In the genomic region with DNA sequence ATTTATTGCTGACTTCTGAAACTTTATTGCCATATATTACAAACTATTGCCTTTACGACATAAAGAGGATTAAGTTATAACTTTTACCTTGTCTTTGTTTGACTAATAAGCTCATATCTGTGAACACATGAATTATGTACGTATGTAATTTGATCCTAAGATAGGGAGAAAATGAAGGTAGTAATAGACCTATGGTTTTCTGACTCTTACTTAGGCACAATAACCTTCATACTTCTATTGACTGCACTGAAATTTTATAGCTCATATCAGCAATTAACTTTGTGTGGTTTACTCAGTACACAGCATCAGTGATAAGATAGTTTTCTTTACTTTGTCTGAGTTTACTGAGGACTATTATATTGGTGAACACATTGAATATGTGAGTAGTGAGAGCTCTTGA, we compare ENCODE assay signal across 27 mouse cellular contexts. TPM values are rescaled to one million over a fixed set of nuclear protein-coding genes. Genes with fewer than 3 reads are reported as not detected.
DNase-seq lines count a peak whose midpoint lies in the region; ATAC-seq and TF ChIP-seq lines count a peak whose summit lies in the region.
"Had no signal": no experiment of that assay in that cellular context is flagged by ENCODE, and none has a peak within 500 bp of the region (broad histone marks: within the 10 kb centered on the region; RNA-seq: fewer than 3 reads in every experiment).

No protein-coding gene starts in this region.

- no peak overlapping the region for H3K4me2 ChIP-seq in stomach, embryonic 14.5 days (replicated peaks; ENCODE audit: low read depth, low read length)
- H3K4me2 ChIP-seq in stomach, postnatal 0 days (replicated peaks; ENCODE audit: low read depth), result no peak overlapping the region
- H3K4me2 ChIP-seq in intestine, embryonic 16.5 days (ENCODE audit: low read depth, low read length), result no peak overlapping the region
- no peak overlapping the region for H3K4me2 ChIP-seq in stomach, embryonic 15.5 days
- H3K4me2 ChIP-seq: embryonic facial prominence, embryonic 13.5 days; embryonic facial prominence, embryonic 15.5 days; forebrain, embryonic 12.5 days had no signal

- no peaks in the 10 kb centered on the region for H3K9me3 ChIP-seq in stomach, embryonic 14.5 days (ENCODE audit: control insufficient read depth, low read depth, low read length)
- H3K9me3 ChIP-seq in stomach, postnatal 0 days (ENCODE audit: control insufficient read depth, low read length), result no peaks in the 10 kb centered on the region
- 0 out of 2 replicates have a peak, but pooled peaks cover 4% of the 10 kb centered on the region for H3K9me3 ChIP-seq in intestine, embryonic 16.5 days (ENCODE audit: control insufficient read depth, low read length)
- no peaks in the 10 kb centered on the region for H3K9me3 ChIP-seq in stomach, embryonic 15.5 days
- H3K9me3 ChIP-seq: embryonic facial prominence, embryonic 13.5 days; embryonic facial prominence, embryonic 15.5 days; forebrain, embryonic 10.5 days; forebrain, embryonic 12.5 days; G1E had no signal

- no peak for TF ChIP-seq EP300 in stomach, postnatal 0 days (optimal IDR thresholded peaks at IDR 0.05)

- TF ChIP-seq POLR2A in thymus, adult 2 months (IDR thresholded peaks at IDR 0.05; ENCODE audit: control insufficient read depth, extremely low read depth, insufficient read depth, low read length, poor library complexity), result no peak

- no peak for TF ChIP-seq CTCF in stomach, postnatal 0 days (IDR thresholded peaks at IDR 0.05; ENCODE audit: low read depth)
- no peak for TF ChIP-seq CTCF in thymus, adult 2 months (IDR thresholded peaks at IDR 0.05; ENCODE audit: borderline replicate concordance, control insufficient read depth, extremely low read depth, insufficient read depth, low read length, poor library complexity)

- H3K27ac ChIP-seq in stomach, embryonic 14.5 days (ENCODE audit: low read length), result no peak overlapping the region
- no peak overlapping the region for H3K27ac ChIP-seq in stomach, postnatal 0 days (replicated peaks)
- no peak overlapping the region for H3K27ac ChIP-seq in intestine, embryonic 16.5 days (ENCODE audit: low read length)
- H3K27ac ChIP-seq in stomach, embryonic 15.5 days, result no peak overlapping the region
- H3K27ac ChIP-seq in thymus, adult 2 months (ENCODE audit: control insufficient read depth, insufficient read depth, low read length), result no peak overlapping the region
- H3K27ac ChIP-seq: embryonic facial prominence, embryonic 13.5 days; embryonic facial prominence, embryonic 15.5 days; forebrain, embryonic 10.5 days; forebrain, embryonic 12.5 days had no signal

- no peaks in the 10 kb centered on the region for H3K36me3 ChIP-seq in stomach, embryonic 14.5 days (ENCODE audit: control insufficient read depth, insufficient read depth, low read length)
- H3K36me3 ChIP-seq in stomach, postnatal 0 days (ENCODE audit: control insufficient read depth, insufficient read depth, low read length), result no peaks in the 10 kb centered on the region
- no peaks in the 10 kb centered on the region for H3K36me3 ChIP-seq in intestine, embryonic 16.5 days (ENCODE audit: control insufficient read depth, insufficient read depth, low read length)
- H3K36me3 ChIP-seq in stomach, embryonic 15.5 days, result no peaks in the 10 kb centered on the region
- H3K36me3 ChIP-seq in thymus, adult 2 months (ENCODE audit: control insufficient read depth, insufficient read depth, low read length), result no peaks in the 10 kb centered on the region
- H3K36me3 ChIP-seq: embryonic facial prominence, embryonic 13.5 days; embryonic facial prominence, embryonic 15.5 days; forebrain, embryonic 10.5 days; forebrain, embryonic 12.5 days; G1E had no signal

- 41% methylated on average over 2 of the region's 2 CpGs for WGBS in stomach, embryonic 14.5 days
- 45% methylated on average over 2 of the region's 2 CpGs for WGBS in stomach, postnatal 0 days
- 56% methylated on average over 2 of the region's 2 CpGs for WGBS in intestine, embryonic 16.5 days
- 46% methylated on average over 2 of the region's 2 CpGs for WGBS in stomach, embryonic 15.5 days
- 92% methylated on average over 2 of the region's 2 CpGs for WGBS in thymus, adult 2 months

- no peaks in the 10 kb centered on the region for H3K4me1 ChIP-seq in stomach, embryonic 14.5 days (ENCODE audit: control insufficient read depth, insufficient read depth, low read length)
- no peaks in the 10 kb centered on the region for H3K4me1 ChIP-seq in stomach, postnatal 0 days (replicated peaks; ENCODE audit: control insufficient read depth, insufficient read depth)
- H3K4me1 ChIP-seq in intestine, embryonic 16.5 days (ENCODE audit: control insufficient read depth, insufficient read depth, low read length), result no peaks in the 10 kb centered on the region
- no peaks in the 10 kb centered on the region for H3K4me1 ChIP-seq in stomach, embryonic 15.5 days
- no peaks in the 10 kb centered on the region for H3K4me1 ChIP-seq in thymus, adult 2 months (replicated peaks; ENCODE audit: control insufficient read depth, insufficient read depth, low read length)
- H3K4me1 ChIP-seq: embryonic facial prominence, embryonic 15.5 days had no signal

- 0 out of 2 replicates have a peak, but pooled peaks have one; percentile 42 for ATAC-seq in stomach, embryonic 14.5 days (ENCODE audit: insufficient number of reproducible peaks, insufficient read depth, low FRiP score, low read depth)
- ATAC-seq in stomach, postnatal 0 days (ENCODE audit: low FRiP score, low TSS enrichment), result no peak
- ATAC-seq in intestine, embryonic 16.5 days, result peak; percentile 92
- ATAC-seq in stomach, embryonic 15.5 days (ENCODE audit: insufficient read depth, low FRiP score, low read depth), result peak; percentile 60; the same call in 1 of the 2 replicates
- no peak for ATAC-seq in inflammation-experienced regulatory T-cells, adult 6 months
- ATAC-seq: CD4-positive, CD25-positive, alpha-beta regulatory T cell, adult 4 months; forebrain, embryonic 14.5 days had no signal

- DNase-seq in stomach, postnatal 0 days (ENCODE audit: low spot score), result no peak
- DNase-seq in thymus, adult 2 months, result no peak
- DNase-seq in layer of hippocampus, postnatal 36 days, result no peak
- DNase-seq: adrenal gland, adult 2 months; adrenal gland, postnatal 10 days; adrenal gland, postnatal 25 days; B cell, adult 2 months; cerebellum, adult 11 months; cerebellum, adult 18-20 months; cerebellum, adult 8-10 months; cerebellum, adult 9-11 months; cerebellum, postnatal 14 days; cerebellum, postnatal 36 days; embryo, embryonic 11 days had no signal

- no peak overlapping the region for H3K4me3 ChIP-seq in stomach, embryonic 14.5 days (ENCODE audit: low read depth, low read length)
- no peak overlapping the region for H3K4me3 ChIP-seq in stomach, postnatal 0 days (ENCODE audit: low read depth, low read length)
- H3K4me3 ChIP-seq in intestine, embryonic 16.5 days (ENCODE audit: low read length), result no peak overlapping the region
- H3K4me3 ChIP-seq in stomach, embryonic 15.5 days (replicated peaks), result no peak overlapping the region
- H3K4me3 ChIP-seq in thymus, adult 2 months (ENCODE audit: control insufficient read depth, insufficient read depth, low read length), result no peak overlapping the region
- H3K4me3 ChIP-seq: embryonic facial prominence, embryonic 13.5 days; embryonic facial prominence, embryonic 15.5 days; erythroblast, embryonic 14.5 days; forebrain, embryonic 10.5 days; forebrain, embryonic 12.5 days had no signal

- no peak overlapping the region for H3K9ac ChIP-seq in stomach, embryonic 14.5 days (replicated peaks; ENCODE audit: low read depth, low read length)
- H3K9ac ChIP-seq in stomach, postnatal 0 days (ENCODE audit: low read length), result no peak overlapping the region
- no peak overlapping the region for H3K9ac ChIP-seq in intestine, embryonic 16.5 days (ENCODE audit: low read depth, low read length)
- H3K9ac ChIP-seq in stomach, embryonic 15.5 days, result no peak overlapping the region
- H3K9ac ChIP-seq: embryonic facial prominence, embryonic 13.5 days; embryonic facial prominence, embryonic 15.5 days; forebrain, embryonic 12.5 days had no signal

- H3K27me3 ChIP-seq in stomach, embryonic 14.5 days (ENCODE audit: control insufficient read depth, insufficient read depth, low read length), result no peaks in the 10 kb centered on the region
- H3K27me3 ChIP-seq in stomach, postnatal 0 days (ENCODE audit: control insufficient read depth, insufficient read depth, low read length), result no peaks in the 10 kb centered on the region
- peaks cover 33% of the 10 kb centered on the region for H3K27me3 ChIP-seq in intestine, embryonic 16.5 days (replicated peaks; ENCODE audit: control insufficient read depth, insufficient read depth, low read length)
- 0 out of 2 replicates have a peak, but pooled peaks cover 4% of the 10 kb centered on the region for H3K27me3 ChIP-seq in stomach, embryonic 15.5 days (replicated peaks)
- no peaks in the 10 kb centered on the region for H3K27me3 ChIP-seq in thymus, adult 2 months (ENCODE audit: control insufficient read depth, insufficient read depth, low read length)
- H3K27me3 ChIP-seq: CH12.LX; embryonic facial prominence, embryonic 13.5 days; embryonic facial prominence, embryonic 15.5 days; forebrain, embryonic 12.5 days had no signal

RNA-seq across cellular contexts. Expression of gene Rdx, which starts 5.3 kb away (rescaled TPM):
- polyA plus RNA-seq in stomach, embryonic 14.5 days (2014; fragmentation: Nextera tagmentation; extraction: Ambion mirVana), result 142 and 146 TPM in 2 replicates
- polyA plus RNA-seq in stomach, postnatal 0 days (2015; fragmentation: Nextera tagmentation; extraction: Ambion mirVana), result 40.9 and 52.7 TPM in 2 replicates
- polyA plus RNA-seq in intestine, embryonic 16.5 days (2015; fragmentation: Nextera tagmentation; extraction: Ambion mirVana), result 43.4 and 52.8 TPM in 2 replicates
- polyA plus RNA-seq in stomach, embryonic 15.5 days (2015; fragmentation: Nextera tagmentation; extraction: Ambion mirVana), result 94.3 and 97.2 TPM in 2 replicates
- polyA plus RNA-seq in inflammation-experienced regulatory T-cells, adult 6 months (2017; shearing (Covaris generic)), result 10 to 100 TPM; 45.1 to 71.9 (median 50.0) TPM
- 19.9 and 20.4 TPM in 2 replicates for polyA plus RNA-seq in thymus, adult 2 months (2012; rRNA removed)
- 10 to 100 TPM; 55.9 to 57.2 TPM for total RNA-seq in layer of hippocampus, postnatal 36 days (2021)

Comparison
In these comparisons a context has a peak if more than half of its experiments do, and no peak if none do; other contexts are left out.
1. ATAC-seq: peak in stomach, embryonic 14.5 days (single experiment), intestine, embryonic 16.5 days (single experiment) and stomach, embryonic 15.5 days (single experiment); none in stomach, postnatal 0 days (single experiment) and inflammation-experienced regulatory T-cells, adult 6 months (single experiment).